Mouse (Mus musculus) layer of hippocampus, postnatal 36 days (tissue): Measurements from ENCODE around the gene Junb. TPM values are rescaled to one million over a fixed set of nuclear protein-coding genes. Genes with fewer than 3 reads are reported as not detected.

Source experiments
- DNase-seq, 2 experiments: peaks; one replicate each; pipeline ENCODE4 v3.0.0; 2022
- total RNA-seq, 2 experiments: library from RNA; stranded (reverse); gene quantifications; 2 replicates each; pipeline ENCODE4 v1.2.3; 2021

The Junb gene
- total RNA-seq, 2 experiments from 2014 or later = 59.9 to 73.6 TPM

GRCm38 (mm10) chr8:84970913-84971312 is 7.6 kb downstream of the Junb start:
- DNase-seq = no peak

- no peak for DNase-seq
Observed at GRCm38 (mm10) chr8:84970135-84970790, 8.3 kb downstream of the Junb start.

GRCm38 (mm10) chr8:84969241-84970134 is 9.0 kb downstream of the Junb start, which contains the start of the genes Gm49661, Prdx2 and Rnaseh2a:
Gm49661 (minus strand) TSS chr8:84969433.
Prdx2 (plus strand) TSS chr8:84969587.
Rnaseh2a (minus strand) TSS chr8:84969767.
- peak in 1 of 2 experiments; percentile 69 for DNase-seq

GRCm38 (mm10) chr8:84968650-84969049 is 9.9 kb downstream of the Junb start:
- no peak for DNase-seq

GRCm38 (mm10) chr8:84967532-84968304 is 10.8 kb downstream of the Junb start:
- no peak for DNase-seq

- DNase-seq = no peak
Observed at GRCm38 (mm10) chr8:84966603-84967002, 11.9 kb downstream of the Junb start.

GRCm38 (mm10) chr8:84965731-84966291 is 12.7 kb downstream of the Junb start:
- DNase-seq = peak; percentile 89 to 94

GRCm38 (mm10) chr8:84963952-84964351 is 14.6 kb downstream of the Junb start:
- no peak for DNase-seq

- DNase-seq = no peak
Observed at GRCm38 (mm10) chr8:84959811-84960210, 18.7 kb downstream of the Junb start.

GRCm38 (mm10) chr8:84956768-84957167 is 21.8 kb downstream of the Junb start:
- peak in 1 of 2 experiments; percentile 31 for DNase-seq

GRCm38 (mm10) chr8:84952612-84953255 is 25.8 kb downstream of the Junb start:
- DNase-seq = no peak

GRCm38 (mm10) chr8:84949753-84950152 is 28.8 kb downstream of the Junb start:
- no peak for DNase-seq

GRCm38 (mm10) chr8:84947241-84947545 is 31.3 kb downstream of the Junb start:
- DNase-seq = no peak

GRCm38 (mm10) chr8:84946528-84947240 is 31.8 kb downstream of the Junb start, which contains the start of gene Rtbdn:
Rtbdn (plus strand) TSS chr8:84946991.
- no peak for DNase-seq

- peak in 1 of 2 experiments; percentile 21 for DNase-seq
Observed at GRCm38 (mm10) chr8:84945633-84946527, 32.6 kb downstream of the Junb start.

GRCm38 (mm10) chr8:84945235-84945632 is 33.3 kb downstream of the Junb start:
- DNase-seq = peak; percentile 38 to 54

GRCm38 (mm10) chr8:84944478-84945160 is 33.9 kb downstream of the Junb start:
- DNase-seq = peak; percentile 46 to 48

- no peak for DNase-seq
Observed at GRCm38 (mm10) chr8:84943699-84944098, 34.8 kb downstream of the Junb start.
